Mouse (Mus musculus): ENCODE data around the gene Cep97. TPM values are rescaled to one million over a fixed set of nuclear protein-coding genes. Genes with fewer than 3 reads are reported as not detected.
A peak's percentile ranks its signal among the peaks of the same experiment; 100 is the strongest.

The Cep97 gene
- polyA plus RNA-seq, 1 experiment from 2014 or later = 13.1 TPM

GRCm38 (mm10) chr16:55938761-55939160 is 4.1 kb upstream of the Cep97 start:
- Histone ChIP-seq H3K4me2 (no peak overlapping the region), H3K36me3 (no peaks in the 10 kb centered on the region), H3K27me3 (no peaks in the 10 kb centered on the region), H3K4me1 (replicated peaks) (no peaks in the 10 kb centered on the region), H3K9me3 (no peaks in the 10 kb centered on the region), H3K9ac (no peak overlapping the region), H3K4me3 (no peak overlapping the region), H3K27ac (replicated peaks) (no peak overlapping the region)
- WGBS = 92% methylated on average over 4 of the region's 4 CpGs
- no peak for ATAC-seq (ENCODE audit: low read depth)

- ATAC-seq (ENCODE audit: low read depth) = peak; percentile 62
Measured at GRCm38 (mm10) chr16:55933681-55934343, 843 bp downstream of the Cep97 start.

GRCm38 (mm10) chr16:55924010-55924409 is 10.6 kb downstream of the Cep97 start:
- H3K9ac ChIP-seq = no peak overlapping the region
- H3K4me3 ChIP-seq = no peak overlapping the region
- no peak overlapping the region for H3K4me2 ChIP-seq
- no peaks in the 10 kb centered on the region for H3K27me3 ChIP-seq
- H3K4me1 ChIP-seq (replicated peaks) = no peaks in the 10 kb centered on the region
- 93% methylated on average over 4 of the region's 4 CpGs for WGBS
- no peak for ATAC-seq (ENCODE audit: low read depth)
- H3K27ac ChIP-seq (replicated peaks) = no peak overlapping the region
- H3K9me3 ChIP-seq = no peaks in the 10 kb centered on the region
- peaks cover 74% of the 10 kb centered on the region for H3K36me3 ChIP-seq

More at GRCm38 (mm10) chr16:55933681-55934343, 843 bp downstream of the Cep97 start:
- Histone ChIP-seq H3K27me3 (no peaks in the 10 kb centered on the region), H3K36me3 (peaks cover 14% of the 10 kb centered on the region), H3K4me1 (replicated peaks) (peaks cover 11% of the 10 kb centered on the region), H3K27ac (replicated peaks) (peak overlapping the region; percentile 75), H3K4me2 (peak overlapping the region; percentile 68), H3K9ac (peak overlapping the region; percentile 82), H3K4me3 (peak overlapping the region; percentile 84), H3K9me3 (no peaks in the 10 kb centered on the region)
- WGBS = 1% methylated on average over 32 of the region's 32 CpGs

- no peaks in the 10 kb centered on the region for H3K9me3 ChIP-seq
- no peak overlapping the region for H3K4me2 ChIP-seq
- no peak overlapping the region for H3K9ac ChIP-seq
- peaks cover 80% of the 10 kb centered on the region for H3K36me3 ChIP-seq
- H3K4me1 ChIP-seq (replicated peaks) = no peaks in the 10 kb centered on the region
- no peak overlapping the region for H3K27ac ChIP-seq (replicated peaks)
- ATAC-seq (ENCODE audit: low read depth) = no peak
- H3K27me3 ChIP-seq = no peaks in the 10 kb centered on the region
- 85% methylated on average over 10 of the region's 10 CpGs for WGBS
- H3K4me3 ChIP-seq = no peak overlapping the region
Measured at GRCm38 (mm10) chr16:55922079-55922478, 12.6 kb downstream of the Cep97 start.

- H3K4me1 ChIP-seq (replicated peaks) = no peaks in the 10 kb centered on the region
- ATAC-seq (ENCODE audit: low read depth) = no peak
- 95% methylated on average over 7 of the region's 7 CpGs for WGBS
- no peak overlapping the region for H3K9ac ChIP-seq
- H3K9me3 ChIP-seq = no peaks in the 10 kb centered on the region
- H3K36me3 ChIP-seq = peaks cover 94% of the 10 kb centered on the region
- H3K4me3 ChIP-seq = no peak overlapping the region
- H3K27ac ChIP-seq (replicated peaks) = no peak overlapping the region
- H3K4me2 ChIP-seq = no peak overlapping the region
- no peaks in the 10 kb centered on the region for H3K27me3 ChIP-seq
Measured at GRCm38 (mm10) chr16:55914716-55915115, 19.9 kb downstream of the Cep97 start.

GRCm38 (mm10) chr16:55910208-55910793 is 24.4 kb downstream of the Cep97 start:
- Histone ChIP-seq H3K4me2 (no peak overlapping the region), H3K27ac (replicated peaks) (no peak overlapping the region), H3K9ac (no peak overlapping the region), H3K4me1 (replicated peaks) (no peaks in the 10 kb centered on the region), H3K9me3 (no peaks in the 10 kb centered on the region), H3K36me3 (peaks cover 83% of the 10 kb centered on the region), H3K4me3 (no peak overlapping the region), H3K27me3 (no peaks in the 10 kb centered on the region)
- no peak for ATAC-seq (ENCODE audit: low read depth)
- 93% methylated on average over 10 of the region's 10 CpGs for WGBS

- H3K36me3 ChIP-seq = peaks cover 66% of the 10 kb centered on the region
- H3K9ac ChIP-seq = no peak overlapping the region
- no peak overlapping the region for H3K4me2 ChIP-seq
- H3K27ac ChIP-seq (replicated peaks) = no peak overlapping the region
- no peak for ATAC-seq (ENCODE audit: low read depth)
- no peaks in the 10 kb centered on the region for H3K4me1 ChIP-seq (replicated peaks)
- no peaks in the 10 kb centered on the region for H3K9me3 ChIP-seq
- WGBS = 94% methylated on average over 5 of the region's 5 CpGs
- no peaks in the 10 kb centered on the region for H3K27me3 ChIP-seq
- no peak overlapping the region for H3K4me3 ChIP-seq
Measured at GRCm38 (mm10) chr16:55906928-55907679, 27.6 kb downstream of the Cep97 start.

- Histone ChIP-seq H3K9me3 (no peaks in the 10 kb centered on the region), H3K27me3 (no peaks in the 10 kb centered on the region), H3K4me2 (no peak overlapping the region), H3K4me1 (replicated peaks) (no peaks in the 10 kb centered on the region), H3K36me3 (peaks cover 55% of the 10 kb centered on the region), H3K27ac (replicated peaks) (no peak overlapping the region), H3K4me3 (no peak overlapping the region), H3K9ac (no peak overlapping the region)
- 94% methylated on average over 25 of the region's 25 CpGs for WGBS
- no peak for ATAC-seq (ENCODE audit: low read depth)
Measured at GRCm38 (mm10) chr16:55905370-55905769, 29.3 kb downstream of the Cep97 start.

- H3K27me3 ChIP-seq = no peaks in the 10 kb centered on the region
- 91% methylated on average over 14 of the region's 14 CpGs for WGBS
- H3K4me3 ChIP-seq = no peak overlapping the region
- no peak overlapping the region for H3K27ac ChIP-seq (replicated peaks)
- no peaks in the 10 kb centered on the region for H3K4me1 ChIP-seq (replicated peaks)
- no peak overlapping the region for H3K4me2 ChIP-seq
- H3K36me3 ChIP-seq = peaks cover 33% of the 10 kb centered on the region
- H3K9ac ChIP-seq = no peak overlapping the region
- ATAC-seq (ENCODE audit: low read depth) = no peak
- H3K9me3 ChIP-seq = no peaks in the 10 kb centered on the region
Measured at GRCm38 (mm10) chr16:55901839-55902756, 32.6 kb downstream of the Cep97 start.

GRCm38 (mm10) chr16:55898385-55899002 is 36.2 kb downstream of the Cep97 start:
- H3K36me3 ChIP-seq = peaks cover 6% of the 10 kb centered on the region; the same call in 1 of the 2 replicates
- 76% methylated on average over 9 of the region's 9 CpGs for WGBS
- H3K4me2 ChIP-seq = no peak overlapping the region
- H3K9ac ChIP-seq = no peak overlapping the region
- peaks cover 13% of the 10 kb centered on the region for H3K4me1 ChIP-seq (replicated peaks)
- no peak overlapping the region for H3K27ac ChIP-seq (replicated peaks)
- H3K27me3 ChIP-seq = no peaks in the 10 kb centered on the region
- no peak for ATAC-seq (ENCODE audit: low read depth)
- H3K9me3 ChIP-seq = no peaks in the 10 kb centered on the region
- no peak overlapping the region for H3K4me3 ChIP-seq

GRCm38 (mm10) chr16:55895651-55896095 is 39.0 kb downstream of the Cep97 start:
- Histone ChIP-seq H3K4me3 (peak overlapping the region; percentile 69), H3K9ac (peak overlapping the region; percentile 80), H3K27ac (replicated peaks) (peak overlapping the region; percentile 90), H3K4me2 (peak overlapping the region; percentile 80), H3K27me3 (no peaks in the 10 kb centered on the region), H3K36me3 (peaks cover under 1% of the 10 kb centered on the region; the same call in 1 of the 2 replicates), H3K9me3 (no peaks in the 10 kb centered on the region), H3K4me1 (replicated peaks) (peaks cover 15% of the 10 kb centered on the region)
- WGBS = 4% methylated on average over 9 of the region's 9 CpGs
- peak; percentile 25 for ATAC-seq (ENCODE audit: low read depth)
